Comparison of ENCODE assay signal across 30 mouse cellular contexts in the genomic region with DNA sequence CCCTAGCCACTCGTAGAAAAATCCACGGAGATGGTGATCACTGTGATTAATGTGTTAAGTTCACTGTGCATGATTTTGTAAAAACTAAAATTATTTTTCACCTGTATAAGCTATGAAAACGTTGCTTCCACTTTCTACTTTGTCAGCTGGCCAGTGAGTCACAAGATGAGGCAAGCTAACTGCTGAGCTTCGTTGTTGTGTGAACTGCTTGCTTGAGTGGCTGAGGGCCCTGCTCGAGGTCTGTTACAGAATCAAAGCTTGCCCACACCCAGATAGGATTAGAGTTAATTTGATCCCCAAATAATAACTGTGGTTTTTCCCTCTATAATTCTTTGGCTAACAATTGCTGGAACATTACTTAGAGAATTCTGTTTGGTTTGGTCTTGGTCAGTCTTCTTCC. TPM values are rescaled to one million over a fixed set of nuclear protein-coding genes. Genes with fewer than 3 reads are reported as not detected.
"Had no signal": no experiment of that assay in that cellular context is flagged by ENCODE, and none has a peak within 500 bp of the region (broad histone marks: within the 10 kb centered on the region; RNA-seq: fewer than 3 reads in every experiment).

No protein-coding gene starts in this region.

RNA-seq across cellular contexts. Expression of a gene that starts 0.9 kb away (rescaled TPM):
- polyA plus RNA-seq: heart, embryonic 10.5 days; heart, embryonic 12.5 days had no signal

RNA-seq across cellular contexts. Expression of a gene that starts 1.4 kb away (rescaled TPM):
- total RNA-seq: gastrocnemius, adult 18-20 months; gastrocnemius, adult 8-10 months; gastrocnemius, postnatal 14 days; gastrocnemius, postnatal 36 days; heart, postnatal 25 days; layer of hippocampus, adult 18-20 months; layer of hippocampus, adult 8-10 months; layer of hippocampus, postnatal 14 days; layer of hippocampus, postnatal 36 days; left cerebral cortex, adult 18-20 months; left cerebral cortex, adult 8-10 months; left cerebral cortex, postnatal 10 days; left cerebral cortex, postnatal 25 days; left cerebral cortex, postnatal 4 days had no signal
- polyA plus RNA-seq: heart, embryonic 10.5 days; heart, embryonic 12.5 days; heart, embryonic 14.5 days; hindbrain, embryonic 10.5 days; hindbrain, embryonic 12.5 days; hindbrain, embryonic 14.5 days; hindbrain, embryonic 16.5 days; intestine, embryonic 14.5 days; kidney, embryonic 15.5 days; limb, embryonic 11.5 days; limb, embryonic 13.5 days; limb, embryonic 15.5 days; liver, adult 2 months; liver, embryonic 12.5 days had no signal

RNA-seq across cellular contexts. Expression of a gene that starts 12.0 kb away (rescaled TPM):
- total RNA-seq: layer of hippocampus, postnatal 14 days; left cerebral cortex, postnatal 10 days had no signal
- polyA plus RNA-seq: heart, embryonic 10.5 days; heart, embryonic 12.5 days; heart, embryonic 14.5 days; hindbrain, embryonic 10.5 days; hindbrain, embryonic 12.5 days; hindbrain, embryonic 14.5 days; hindbrain, embryonic 16.5 days; intestine, embryonic 16.5 days; kidney, embryonic 15.5 days; kidney, postnatal 0 days; limb, embryonic 11.5 days; limb, embryonic 13.5 days; limb, embryonic 15.5 days had no signal

RNA-seq across cellular contexts. Expression of a gene that starts 13.9 kb away (rescaled TPM):
- total RNA-seq: left cerebral cortex, postnatal 4 days had no signal
- polyA plus RNA-seq: heart, embryonic 12.5 days; hindbrain, embryonic 10.5 days; hindbrain, embryonic 12.5 days; hindbrain, embryonic 14.5 days; limb, embryonic 11.5 days had no signal
